Mouse (Mus musculus) megakaryocyte-erythroid progenitor cell, adult 5-6 weeks (primary cell): ENCODE results near the gene Spag9. TPM values are rescaled to one million over a fixed set of nuclear protein-coding genes. Genes with fewer than 3 reads are reported as not detected.

Source experiments
- ATAC-seq: replicated peaks from 2 replicates; pipeline ENCODE4 v1.8.0; 2016; ENCODE audit warnings: mild to moderate bottlenecking, inconsistent platforms; ENCODE audit not compliant: severe bottlenecking, poor library complexity, low FRiP score, low TSS enrichment
- total RNA-seq, 2 experiments: library from RNA; stranded (forward) in 1 of 2; stranded (reverse) in 1 of 2; fragments of 200-1000, 215-1000 nt in 1 of 2; fragments of >200 nt in 1 of 2; fragmentation: Nextera tagmentation in 1 of 2; gene quantifications; 2 replicates each; pipeline ENCODE4 v1.2.3; 2014 to 2017

The Spag9 gene
- total RNA-seq, 2 experiments from 2014 or later: 28.3 to 56.1 TPM

GRCm38 (mm10) chr11:94122341-94123030 lies 126.6 kb downstream of the Spag9 start:
- ATAC-seq: no peak

DNA sequence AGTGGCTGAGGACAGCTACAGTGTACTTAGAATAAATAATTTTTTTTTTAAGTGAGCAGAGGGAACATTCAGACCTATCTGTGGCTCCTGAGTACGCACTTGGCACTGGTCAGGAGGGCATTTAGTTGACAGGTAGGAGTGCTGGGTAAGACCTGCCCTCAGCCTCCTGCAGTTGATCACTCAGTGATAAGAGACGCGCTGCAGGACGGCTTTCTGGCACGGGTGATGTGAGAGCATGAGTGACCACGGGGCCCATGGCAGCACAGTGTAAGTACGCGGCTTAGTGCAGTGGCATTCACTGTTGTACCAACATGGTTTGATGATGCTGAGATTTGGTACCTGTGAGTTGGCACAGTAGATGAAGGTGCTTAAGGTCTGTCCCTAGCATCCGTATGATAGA lies 130.8 kb downstream of the Spag9 start:
- ATAC-seq: no peak

- ATAC-seq: peak; percentile 87
Observed at GRCm38 (mm10) chr11:94127966-94128365, 132.1 kb downstream of the Spag9 start.

- ATAC-seq: no peak
Observed at GRCm38 (mm10) chr11:94128506-94128905, 132.6 kb downstream of the Spag9 start.

DNA sequence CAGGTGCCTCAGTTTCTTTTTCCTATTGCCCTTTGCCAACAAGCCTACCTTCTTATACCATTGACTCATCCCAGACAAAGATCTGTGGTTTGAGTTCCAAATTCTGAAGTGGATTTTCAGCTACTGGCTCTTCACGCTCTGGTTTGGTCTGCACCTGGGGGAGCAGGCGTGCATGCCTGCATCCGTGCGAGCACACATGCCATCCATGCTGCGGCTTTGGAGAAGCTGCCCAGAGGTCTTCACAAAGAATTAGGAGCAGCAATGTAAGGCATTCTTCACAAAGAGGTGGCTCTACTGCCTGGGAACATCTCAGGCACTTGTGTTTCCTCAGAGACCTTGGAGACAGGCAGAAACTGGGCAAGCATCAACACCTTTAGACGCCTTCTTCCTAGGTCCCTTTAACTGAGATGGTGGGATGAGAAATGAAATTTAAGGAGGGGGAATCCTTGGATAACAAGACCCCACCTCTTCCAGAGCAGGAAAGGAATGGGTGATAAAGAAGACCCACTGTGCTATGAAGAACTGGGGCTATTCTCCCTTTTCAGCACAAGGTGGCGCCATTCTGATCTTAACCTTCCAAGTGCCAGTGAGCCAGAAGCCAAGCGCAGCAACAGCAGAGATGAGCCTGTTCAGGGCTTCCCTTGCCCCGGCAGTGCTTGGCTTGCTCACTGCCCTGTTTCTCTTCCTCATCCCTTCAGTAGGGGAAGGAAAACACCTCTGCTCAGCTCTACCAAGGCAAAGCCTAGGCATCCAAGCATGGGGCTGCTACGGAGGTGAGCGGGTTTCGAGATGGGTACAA lies 133.6 kb downstream of the Spag9 start:
- peak; percentile 56 for ATAC-seq

- ATAC-seq: no peak
Observed at GRCm38 (mm10) chr11:94130118-94131095, 134.5 kb downstream of the Spag9 start.

DNA sequence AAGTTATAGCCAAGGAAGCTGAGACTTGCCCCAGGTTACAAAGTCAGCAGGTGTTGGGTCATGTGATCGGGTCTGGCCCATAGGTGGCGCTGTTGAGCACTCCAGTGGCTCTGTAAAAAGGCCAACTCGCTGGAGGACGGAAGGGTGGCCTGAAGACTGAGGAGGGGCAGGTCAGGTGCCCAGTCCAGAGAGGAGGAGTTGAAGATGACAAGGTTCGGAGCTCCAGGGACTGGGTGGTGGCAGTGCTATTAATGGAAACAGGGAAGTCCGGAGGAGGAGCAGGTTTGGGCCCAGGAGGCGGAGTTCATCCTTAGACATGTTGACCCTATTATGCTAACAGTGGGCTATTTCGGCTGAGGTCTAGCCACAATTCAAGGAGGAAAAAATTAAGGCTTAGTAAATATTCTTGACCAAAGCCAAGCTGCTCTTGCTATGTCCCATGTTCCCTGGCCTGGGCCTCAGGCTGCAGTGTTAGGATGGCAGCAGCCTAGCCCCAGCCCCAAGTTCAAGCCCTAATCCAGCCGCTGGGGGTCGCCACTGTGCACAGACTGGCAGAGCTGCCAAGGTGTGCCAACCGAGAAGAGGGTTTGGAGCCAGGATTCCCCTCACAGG lies 137.6 kb downstream of the Spag9 start:
- peak; percentile 76 for ATAC-seq

- no peak for ATAC-seq
Observed at GRCm38 (mm10) chr11:94134076-94134838, 138.4 kb downstream of the Spag9 start.

- no peak for ATAC-seq
Observed at GRCm38 (mm10) chr11:94135581-94136001, 139.7 kb downstream of the Spag9 start.

GRCm38 (mm10) chr11:94136656-94137055 lies 140.8 kb downstream of the Spag9 start:
- no peak for ATAC-seq

GRCm38 (mm10) chr11:94137326-94138061 lies 141.6 kb downstream of the Spag9 start:
- ATAC-seq: no peak

GRCm38 (mm10) chr11:94138411-94139231 lies 142.7 kb downstream of the Spag9 start:
- no peak for ATAC-seq

- ATAC-seq: no peak
Observed at GRCm38 (mm10) chr11:94139232-94139620, 143.3 kb downstream of the Spag9 start.

- ATAC-seq: no peak
Observed at GRCm38 (mm10) chr11:94140540-94140939, 144.6 kb downstream of the Spag9 start.

DNA sequence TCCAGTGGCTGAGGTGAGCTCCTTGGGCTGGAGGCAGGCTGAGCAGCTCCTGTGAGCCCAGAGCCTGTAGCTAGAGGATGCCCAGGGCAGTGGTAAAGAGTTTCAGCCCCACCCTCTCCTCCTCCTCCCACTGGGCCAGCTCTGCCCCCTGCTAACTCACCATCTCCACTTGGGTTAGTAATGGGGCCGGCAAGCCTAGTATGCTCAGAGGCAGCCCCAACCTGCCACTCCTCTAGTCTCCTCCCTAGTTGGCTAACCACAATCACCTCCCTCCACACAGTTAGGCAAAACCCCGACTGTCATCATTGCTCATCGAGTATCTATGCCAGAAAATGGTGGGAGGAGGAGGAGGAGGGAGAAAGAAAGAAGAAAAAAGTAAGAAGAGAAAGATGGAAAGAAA lies 145.7 kb downstream of the Spag9 start:
- peak; percentile 69 for ATAC-seq

- no peak for ATAC-seq
Observed at GRCm38 (mm10) chr11:94143336-94143735, 147.4 kb downstream of the Spag9 start.
